Mouse (Mus musculus): ENCODE measurements around the gene Slc25a17. TPM values are rescaled to one million over a fixed set of nuclear protein-coding genes. Genes with fewer than 3 reads are reported as not detected.
A peak's percentile ranks its signal among the peaks of the same experiment; 100 is the strongest.

Gene Slc25a17
- total and polyA plus RNA-seq, 2 experiments from 2014 or later = 77.4 to 121 TPM

DNA sequence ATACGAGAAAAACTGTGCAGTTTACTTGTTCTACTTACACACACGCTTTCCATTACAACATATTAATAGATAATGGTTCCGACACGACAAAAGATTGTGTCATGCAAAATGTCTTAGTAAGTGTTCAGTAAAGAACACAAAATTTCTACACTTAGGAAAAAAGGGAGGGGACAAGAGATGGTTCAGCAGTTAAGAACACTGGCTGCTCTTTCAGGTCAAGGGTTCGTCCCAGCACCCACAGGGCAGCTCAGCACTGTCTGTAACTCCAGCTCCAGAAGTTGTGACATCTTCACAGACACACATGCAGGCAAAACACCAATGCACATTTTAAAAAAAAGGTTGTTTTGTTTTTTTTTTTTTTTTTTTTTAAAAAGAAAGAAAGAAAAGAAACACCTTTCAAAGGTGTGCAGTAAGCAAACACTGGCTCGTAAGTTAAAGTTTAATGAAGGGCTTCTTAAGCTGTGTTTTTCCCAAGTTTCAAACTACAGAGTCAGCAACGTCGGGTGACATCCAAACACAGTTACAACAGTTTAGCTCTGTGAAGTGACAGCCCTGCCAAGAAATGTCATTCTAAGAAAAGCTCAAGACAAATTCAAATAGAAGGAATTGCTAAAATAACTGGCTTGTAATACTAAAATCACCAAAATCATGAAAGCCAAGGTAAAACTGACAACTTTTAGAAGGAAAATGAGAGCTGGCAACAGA lies 33.8 kb upstream of the Slc25a17 start:
- Histone ChIP-seq H3K9ac (replicated peaks; ENCODE audit: low read length, poor library complexity, severe bottlenecking) (no peak overlapping the region), H3K27ac (ENCODE audit: low read depth, low read length) (no peak overlapping the region), H3K9me3 (ENCODE audit: low read length) (no peaks in the 10 kb centered on the region), H3K27me3 (ENCODE audit: insufficient read depth, low read length) (no peaks in the 10 kb centered on the region), H3K4me3 (ENCODE audit: low read depth, low read length) (no peak overlapping the region), H3K36me3 (ENCODE audit: insufficient read depth, low read length) (peaks cover 8% of the 10 kb centered on the region), H3K4me1 (ENCODE audit: insufficient read depth, low read length) (0 out of 2 replicates have a peak, but pooled peaks cover 4% of the 10 kb centered on the region), H3K4me2 (ENCODE audit: low read depth, low read length, poor library complexity, severe bottlenecking) (no peak overlapping the region)
- no peak for DNase-seq (ENCODE audit: low spot score)
- TF ChIP-seq CTCF (IDR thresholded peaks at IDR 0.05) = no peak
- no peak for ATAC-seq (ENCODE audit: low FRiP score)
- 88% methylated on average over 8 of the region's 8 CpGs for WGBS

GRCm38 (mm10) chr15:81392997-81393396 lies 32.4 kb upstream of the Slc25a17 start:
- H3K27ac ChIP-seq (ENCODE audit: low read depth, low read length) = no peak overlapping the region
- H3K27me3 ChIP-seq (ENCODE audit: insufficient read depth, low read length) = no peaks in the 10 kb centered on the region
- no peak overlapping the region for H3K4me3 ChIP-seq (ENCODE audit: low read depth, low read length)
- ATAC-seq (ENCODE audit: low FRiP score) (no peak), DNase-seq (ENCODE audit: low spot score) (no peak)
- no peak for TF ChIP-seq CTCF (IDR thresholded peaks at IDR 0.05)
- no peaks in the 10 kb centered on the region for H3K9me3 ChIP-seq (ENCODE audit: low read length)
- H3K4me1 ChIP-seq (ENCODE audit: insufficient read depth, low read length) = no peaks in the 10 kb centered on the region
- H3K36me3 ChIP-seq (ENCODE audit: insufficient read depth, low read length) = peaks cover 12% of the 10 kb centered on the region
- H3K9ac ChIP-seq (replicated peaks; ENCODE audit: low read length, poor library complexity, severe bottlenecking) = no peak overlapping the region
- H3K4me2 ChIP-seq (ENCODE audit: low read depth, low read length, poor library complexity, severe bottlenecking) = no peak overlapping the region

DNA sequence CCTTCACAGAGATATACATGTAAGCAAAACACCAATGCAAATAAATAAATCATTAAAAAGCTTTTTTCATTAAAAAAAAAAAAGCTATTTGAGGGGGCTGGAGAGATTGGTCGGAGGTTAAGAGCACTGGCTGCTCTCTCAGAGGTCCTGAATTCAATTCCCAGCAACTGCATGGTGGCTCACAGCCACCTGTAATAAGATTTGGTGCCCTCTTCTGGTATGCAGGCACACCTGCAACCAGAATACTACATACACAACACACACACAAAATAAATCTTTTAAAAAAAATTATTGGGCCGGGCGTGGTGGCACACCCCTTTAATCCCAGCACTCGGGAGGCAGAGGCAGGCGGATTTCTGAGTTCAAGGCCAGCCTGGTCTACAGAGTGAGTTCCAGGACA lies 25.7 kb upstream of the Slc25a17 start:
- H3K4me2 ChIP-seq (ENCODE audit: low read depth, low read length, poor library complexity, severe bottlenecking) = no peak overlapping the region
- no peak overlapping the region for H3K27ac ChIP-seq (ENCODE audit: low read depth, low read length)
- H3K36me3 ChIP-seq (ENCODE audit: insufficient read depth, low read length) = peaks cover 41% of the 10 kb centered on the region
- H3K4me1 ChIP-seq (ENCODE audit: insufficient read depth, low read length) = no peaks in the 10 kb centered on the region
- no peak overlapping the region for H3K9ac ChIP-seq (replicated peaks; ENCODE audit: low read length, poor library complexity, severe bottlenecking)
- peak; percentile 19; the same call in 1 of the 2 replicates for TF ChIP-seq CTCF (IDR thresholded peaks at IDR 0.05)
- WGBS = 96% methylated on average over 5 of the region's 5 CpGs
- no peaks in the 10 kb centered on the region for H3K9me3 ChIP-seq (ENCODE audit: low read length)
- H3K4me3 ChIP-seq (ENCODE audit: low read depth, low read length) = no peak overlapping the region
- ATAC-seq (ENCODE audit: low FRiP score) (no peak), DNase-seq (ENCODE audit: low spot score) (peak; percentile 2)
- H3K27me3 ChIP-seq (ENCODE audit: insufficient read depth, low read length) = no peaks in the 10 kb centered on the region

DNA sequence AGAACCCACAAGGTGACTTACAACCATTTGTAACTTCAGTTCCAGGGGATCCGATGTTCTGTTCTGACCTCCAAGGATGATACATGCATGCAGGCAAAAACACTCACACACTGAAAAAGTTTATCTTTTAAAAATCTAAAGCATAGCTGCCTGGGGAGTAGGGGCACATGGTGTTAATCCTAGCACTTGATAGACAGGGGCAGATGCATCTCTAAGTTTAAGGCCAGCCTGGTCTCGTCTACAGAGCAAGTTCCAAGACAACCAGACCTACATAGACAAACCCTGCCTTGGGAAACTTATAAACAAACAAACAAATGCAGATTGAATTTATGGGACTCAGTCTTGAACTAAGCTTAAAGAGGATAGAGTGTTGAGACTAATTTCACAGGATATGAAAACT lies 18.2 kb upstream of the Slc25a17 start:
- no peak overlapping the region for H3K4me2 ChIP-seq (ENCODE audit: low read depth, low read length, poor library complexity, severe bottlenecking)
- no peak overlapping the region for H3K27ac ChIP-seq (ENCODE audit: low read depth, low read length)
- 97% methylated on average over 2 of the region's 2 CpGs for WGBS
- H3K4me1 ChIP-seq (ENCODE audit: insufficient read depth, low read length) = no peaks in the 10 kb centered on the region
- ATAC-seq (ENCODE audit: low FRiP score) (no peak), DNase-seq (ENCODE audit: low spot score) (no peak)
- H3K9me3 ChIP-seq (ENCODE audit: low read length) = no peaks in the 10 kb centered on the region
- no peak overlapping the region for H3K4me3 ChIP-seq (ENCODE audit: low read depth, low read length)
- H3K36me3 ChIP-seq (ENCODE audit: insufficient read depth, low read length) = peaks cover 31% of the 10 kb centered on the region
- H3K27me3 ChIP-seq (ENCODE audit: insufficient read depth, low read length) = no peaks in the 10 kb centered on the region
- H3K9ac ChIP-seq (replicated peaks; ENCODE audit: low read length, poor library complexity, severe bottlenecking) = no peak overlapping the region
- TF ChIP-seq CTCF (IDR thresholded peaks at IDR 0.05) = no peak

DNA sequence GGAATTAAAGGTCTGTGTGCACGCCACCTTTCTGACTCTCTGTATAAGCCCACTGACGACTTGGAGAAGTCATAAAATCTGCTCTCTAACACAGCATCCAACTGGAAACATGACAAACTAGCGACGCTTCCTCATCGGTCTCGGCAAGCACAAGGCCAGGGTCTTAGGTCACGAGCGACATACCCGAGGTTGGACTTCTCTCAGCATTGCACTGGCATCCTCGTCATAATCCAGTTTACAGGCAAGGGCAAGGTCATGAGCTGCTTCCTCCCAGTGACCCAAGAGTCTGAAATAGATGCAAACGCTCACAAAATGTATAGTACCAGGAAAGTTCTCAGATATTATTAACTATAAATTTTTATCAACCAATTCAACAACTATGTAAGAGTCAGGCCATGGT lies 14.0 kb upstream of the Slc25a17 start:
- Histone ChIP-seq H3K9me3 (ENCODE audit: low read length) (no peaks in the 10 kb centered on the region), H3K4me3 (ENCODE audit: low read depth, low read length) (no peak overlapping the region), H3K9ac (replicated peaks; ENCODE audit: low read length, poor library complexity, severe bottlenecking) (no peak overlapping the region), H3K27me3 (ENCODE audit: insufficient read depth, low read length) (no peaks in the 10 kb centered on the region), H3K36me3 (ENCODE audit: insufficient read depth, low read length) (peaks cover 25% of the 10 kb centered on the region), H3K27ac (ENCODE audit: low read depth, low read length) (no peak overlapping the region), H3K4me2 (ENCODE audit: low read depth, low read length, poor library complexity, severe bottlenecking) (no peak overlapping the region), H3K4me1 (ENCODE audit: insufficient read depth, low read length) (no peaks in the 10 kb centered on the region)
- WGBS = 94% methylated on average over 11 of the region's 11 CpGs
- DNase-seq (ENCODE audit: low spot score) (no peak), ATAC-seq (ENCODE audit: low FRiP score) (no peak)
- TF ChIP-seq CTCF (IDR thresholded peaks at IDR 0.05) = no peak

- WGBS = 33% methylated on average over 1 of the region's 1 CpGs
Observed at GRCm38 (mm10) chr15:81370356-81370755, 9.7 kb upstream of the Slc25a17 start.

More at GRCm38 (mm10) chr15:81370356-81370755, 9.7 kb upstream of the Slc25a17 start:
- TF ChIP-seq CTCF (IDR thresholded peaks at IDR 0.05) = no peak
- ATAC-seq (ENCODE audit: low FRiP score) = no peak
- no peak overlapping the region for H3K27ac ChIP-seq (ENCODE audit: low read depth, low read length)
- no peak overlapping the region for H3K4me2 ChIP-seq (ENCODE audit: low read depth, low read length, poor library complexity, severe bottlenecking)
- H3K27me3 ChIP-seq (ENCODE audit: insufficient read depth, low read length) = no peaks in the 10 kb centered on the region
- no peaks in the 10 kb centered on the region for H3K9me3 ChIP-seq (ENCODE audit: low read length)
- no peak for DNase-seq (ENCODE audit: low spot score)
- H3K4me1 ChIP-seq (ENCODE audit: insufficient read depth, low read length) = no peaks in the 10 kb centered on the region
- H3K9ac ChIP-seq (replicated peaks; ENCODE audit: low read length, poor library complexity, severe bottlenecking) = no peak overlapping the region
- H3K4me3 ChIP-seq (ENCODE audit: low read depth, low read length) = no peak overlapping the region
- peaks cover 32% of the 10 kb centered on the region for H3K36me3 ChIP-seq (ENCODE audit: insufficient read depth, low read length)

All from midbrain, postnatal 0 days (tissue).